Mouse (Mus musculus): ENCODE results near the gene Spryd3. TPM values are rescaled to one million over a fixed set of nuclear protein-coding genes. Genes with fewer than 3 reads are reported as not detected.
A peak's percentile ranks its signal among the peaks of the same experiment; 100 is the strongest.

The Spryd3 gene
- total RNA-seq, 2 experiments from 2014 or later = 14.0 to 17.5 TPM

GRCm38 (mm10) chr15:102079221-102079620 is 56.8 kb downstream of the Spryd3 start:
- DNase-seq = no peak
- intact Hi-C loops (cut with DNase I) = no loop called here

- DNase-seq = no peak
- intact Hi-C loops (cut with DNase I) = no loop called here
Observed at GRCm38 (mm10) chr15:102077111-102077677, 58.8 kb downstream of the Spryd3 start.

GRCm38 (mm10) chr15:102074876-102075585 is 61.0 kb downstream of the Spryd3 start:
- intact Hi-C loops (cut with DNase I) = no loop called here

DNA sequence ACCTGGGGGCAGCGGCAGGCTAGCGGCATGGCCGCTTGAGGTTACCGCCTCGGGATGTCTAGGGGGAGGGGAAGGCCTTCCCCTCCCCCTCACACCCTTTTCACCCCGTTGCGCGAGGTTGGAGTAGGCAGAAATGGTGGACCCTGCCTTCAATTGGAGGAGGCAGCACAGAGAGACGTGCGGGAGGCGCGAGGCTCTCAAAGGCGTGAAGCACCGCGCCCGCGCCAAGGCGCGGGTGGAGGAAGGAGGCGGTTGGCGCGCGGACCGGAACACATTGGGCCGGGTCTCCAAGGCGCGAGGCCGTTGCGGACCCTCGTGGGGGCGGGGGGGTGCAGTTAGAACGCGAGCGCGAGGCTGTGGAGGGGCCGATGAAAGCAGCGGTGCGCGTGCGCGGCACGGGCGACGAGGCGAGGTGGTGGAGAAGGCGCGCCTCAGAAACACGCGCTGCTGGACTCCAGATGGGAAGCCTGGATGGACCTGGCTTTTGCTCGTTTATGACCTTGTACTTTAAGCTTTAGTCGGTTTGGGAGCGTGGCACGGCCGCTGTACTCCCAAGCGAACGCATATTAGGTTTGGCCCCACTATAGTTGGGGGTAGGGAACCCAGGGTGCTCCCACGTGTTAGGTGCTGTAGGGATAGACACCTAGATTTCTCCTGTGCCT is 61.8 kb downstream of the Spryd3 start:
- intact Hi-C loops (cut with DNase I) = no loop called here

More at GRCm38 (mm10) chr15:102074876-102075585, 61.0 kb downstream of the Spryd3 start:
- DNase-seq = no peak

DNA sequence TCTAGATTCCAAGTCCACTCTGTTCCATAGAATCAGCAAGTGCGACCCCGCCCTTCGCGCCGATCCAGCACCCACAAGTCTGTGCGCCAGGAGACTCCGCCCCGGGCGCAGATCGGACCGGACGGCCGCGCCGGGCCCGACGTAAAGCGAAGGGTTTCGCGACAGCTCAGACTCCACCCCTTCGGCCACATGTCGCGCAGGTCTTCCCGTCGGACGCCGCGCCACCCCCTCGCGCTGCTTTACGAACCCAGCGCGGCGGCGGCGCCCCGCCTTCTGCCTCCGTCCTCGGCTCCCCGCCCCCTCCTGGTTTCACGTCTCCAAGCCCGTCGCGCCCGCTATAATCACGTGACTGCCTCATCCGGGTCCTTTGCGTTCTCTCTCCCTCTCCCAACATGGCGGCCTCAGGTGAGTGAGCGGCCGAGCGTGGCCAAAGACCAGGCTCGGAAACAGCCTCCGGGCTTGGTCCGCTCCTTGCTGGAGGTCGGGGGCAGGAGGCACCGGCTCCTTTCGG is 62.4 kb downstream of the Spryd3 start, which contains the start of gene Eif4b:
Gene Eif4b, plus strand, starts transcription at position 215 of the 511 bp plus-strand sequence.
- intact Hi-C loops (cut with DNase I) = no loop called here
- DNase-seq = peak; percentile 99

More for the DNA sequence above, 61.8 kb downstream of the Spryd3 start:
- peak; percentile 64 to 69 for DNase-seq

- no peak for DNase-seq
- intact Hi-C loops (cut with DNase I) = no loop called here
Observed at GRCm38 (mm10) chr15:102072963-102073558, 63.0 kb downstream of the Spryd3 start.

- intact Hi-C loops (cut with DNase I) = no loop called here
- no peak for DNase-seq
Observed at GRCm38 (mm10) chr15:102070476-102071467, 65.3 kb downstream of the Spryd3 start.

Other genes starting within 250 kb of the Spryd3 start
- not detected for gene Krt76, start 243.3 kb downstream of the Spryd3 start, total RNA-seq (2021)
- gene Krt4, start 211.5 kb downstream of the Spryd3 start, total RNA-seq (2021) = not detected
- under 1 TPM; 0.26 to 0.34 TPM for gene Krt79, start 195.9 kb downstream of the Spryd3 start, total RNA-seq (2021)
- gene Krt78, start 181.9 kb downstream of the Spryd3 start, total RNA-seq (2021) = not detected
- gene Krt8, start 131.8 kb downstream of the Spryd3 start, total RNA-seq (2021) = 1 to 10 TPM; 4.2 to 7.0 TPM
- 10 to 100 TPM in 1 of 2 experiments, 1 to 10 TPM in 1; 4.9 to 10.4 TPM for gene Krt18, start 108.1 kb downstream of the Spryd3 start, total RNA-seq (2021)
- gene Eif4b, start 62.5 kb downstream of the Spryd3 start, total RNA-seq (2021) = 100 to 1,000 TPM; 130 to 147 TPM
- 100 to 1,000 TPM; 119 to 121 TPM for gene Tns2, start 35.8 kb downstream of the Spryd3 start, total RNA-seq (2021)
- gene Igfbp6, start 8.1 kb upstream of the Spryd3 start, total RNA-seq (2021) = 10 to 100 TPM; 42.0 to 51.8 TPM
- gene Soat2, start 14.3 kb upstream of the Spryd3 start, total RNA-seq (2021) = under 1 TPM in 1 of 2 experiments, not detected in 1; 0.17 TPM
- 10 to 100 TPM; 41.8 to 47.1 TPM for gene Zfp740, start 67.0 kb upstream of the Spryd3 start, total RNA-seq (2021)
- 10 to 100 TPM; 21.3 to 23.7 TPM for gene Csad, start 68.5 kb upstream of the Spryd3 start, total RNA-seq (2021)
- gene Itgb7, start 95.7 kb upstream of the Spryd3 start, total RNA-seq (2021) = 1 to 10 TPM; 1.5 to 1.8 TPM
- 10 to 100 TPM; 18.9 to 21.1 TPM for gene Rarg, start 121.3 kb upstream of the Spryd3 start, total RNA-seq (2021)
- gene Gm9918, start 134.3 kb upstream of the Spryd3 start, total RNA-seq (2021) = not detected
- 10 to 100 TPM; 16.7 to 19.0 TPM for gene Mfsd5, start 143.2 kb upstream of the Spryd3 start, total RNA-seq (2021)
- gene Espl1, start 160.0 kb upstream of the Spryd3 start, total RNA-seq (2021) = 1 to 10 TPM; 3.2 to 4.3 TPM
- 100 to 1,000 TPM; 262 to 287 TPM for gene Pfdn5, start 189.9 kb upstream of the Spryd3 start, total RNA-seq (2021)
- 10 to 100 TPM; 21.0 to 24.3 TPM for gene Myg1, start 195.5 kb upstream of the Spryd3 start, total RNA-seq (2021)
- gene Aaas, start 214.5 kb upstream of the Spryd3 start, total RNA-seq (2021) = 10 to 100 TPM in 1 of 2 experiments, 1 to 10 TPM in 1; 9.5 to 15.2 TPM
- gene Sp7, start 230.9 kb upstream of the Spryd3 start, total RNA-seq (2021) = not detected